Mouse (Mus musculus) midbrain, postnatal 0 days (tissue): ENCODE results near the gene Hipk2. TPM values are rescaled to one million over a fixed set of nuclear protein-coding genes. Genes with fewer than 3 reads are reported as not detected.

ENCODE experiments used
- ATAC-seq: fragments of 200-750 bp; cut with Nextera tagmentation; 2 replicates; pipeline ENCODE4 v1.8.0; 2017; ENCODE audit warnings: moderate number of reproducible peaks, mild to moderate bottlenecking, moderate TSS enrichment, moderate library complexity; ENCODE audit not compliant: low FRiP score
- DNase-seq: peaks from one replicate; pipeline ENCODE4 v3.0.0-alpha.2; 2015; ENCODE audit warnings: low spot score
- H3K27ac ChIP-seq: fragments of 300-500 bp; sonication (generic); 2 replicates; pipeline ENCODE4 v1.5.1; 2014; ENCODE audit warnings: low read depth, mild to moderate bottlenecking, low read length, mixed read lengths
- H3K27me3 ChIP-seq: fragments of 300-500 bp; sonication (generic); 2 replicates; pipeline ENCODE4 v1.6.1; 2014; ENCODE audit warnings: low read length, control low read depth, mixed read lengths; ENCODE audit not compliant: insufficient read depth
- H3K36me3 ChIP-seq: fragments of 300-500 bp; sonication (generic); 2 replicates; pipeline ENCODE4 v1.6.1; 2014; ENCODE audit warnings: low read length, control low read depth, mixed read lengths; ENCODE audit not compliant: insufficient read depth
- H3K4me1 ChIP-seq: fragments of 300-500 bp; sonication (generic); 2 replicates; pipeline ENCODE4 v1.6.1; 2014; ENCODE audit warnings: mild to moderate bottlenecking, control low read depth, antibody characterized with exemption, low read length, mixed read lengths; ENCODE audit not compliant: insufficient read depth
- H3K4me2 ChIP-seq: fragments of 300-500 bp; sonication (generic); 2 replicates; pipeline ENCODE4 v1.6.1; 2014; ENCODE audit warnings: low read depth, mild to moderate bottlenecking, low read length, mixed read lengths; ENCODE audit not compliant: poor library complexity, severe bottlenecking
- H3K4me3 ChIP-seq: fragments of 300-500 bp; sonication (generic); 2 replicates; pipeline ENCODE4 v1.5.1; 2014; ENCODE audit warnings: low read depth, mild to moderate bottlenecking, low read length, moderate library complexity
- H3K9ac ChIP-seq: fragments of 300-500 bp; sonication (generic); replicated peaks from 2 replicates; pipeline ENCODE4 v1.6.1; 2014; ENCODE audit warnings: mild to moderate bottlenecking, low read length, moderate library complexity, mixed read lengths; ENCODE audit not compliant: poor library complexity, severe bottlenecking
- H3K9me3 ChIP-seq: fragments of 300-500 bp; sonication (generic); 2 replicates; pipeline ENCODE4 v1.6.1; 2016; ENCODE audit warnings: low read length, control low read depth
- CTCF ChIP-seq: IDR thresholded peaks from 2 replicates; pipeline ENCODE4 v1.5.1; 2016; ENCODE audit warnings: antibody characterized with exemption, mild to moderate bottlenecking
- WGBS: fragments of 180-500 bp; shearing (Covaris S2); extraction: QIAGEN DNeasy Blood & Tissue Kit; methylation state at CpG from one replicate; pipeline ENCODE4 v1.1.7; 2014; 5-methylcytosine and 5-hydroxymethylcytosine counted together
- polyA plus RNA-seq: library from polyadenylated mRNA; unstranded; fragments of >200 nt; fragmentation: Nextera tagmentation; extraction: Ambion mirVana; gene quantifications from 2 replicates; pipeline ENCODE4 v1.2.1, GENCODE M21; 2015
- total RNA-seq: library from RNA; depleted of rRNA; stranded (reverse); fragments of >200 nt; gene quantifications from 2 replicates; pipeline ENCODE4 v1.2.3, GENCODE M21; 2014

Gene Hipk2
- total and polyA plus RNA-seq, 2 experiments from 2014 or later = 24.3 to 71.0 TPM

GRCm38 (mm10) chr6:38762006-38762405, 114.0 kb downstream of the Hipk2 start:
- 0 out of 2 replicates have a peak, but pooled peaks cover 5% of the 10 kb centered on the region for H3K4me1 ChIP-seq

GRCm38 (mm10) chr6:38760911-38761706, 114.9 kb downstream of the Hipk2 start:
- H3K36me3 ChIP-seq = no peaks in the 10 kb centered on the region
- H3K9ac ChIP-seq = no peak overlapping the region
- H3K4me2 ChIP-seq = no peak overlapping the region
- 78% methylated on average over 6 of the region's 6 CpGs for WGBS
- no peak overlapping the region for H3K27ac ChIP-seq
- TF ChIP-seq CTCF = no peak
- ATAC-seq (no peak), DNase-seq (no peak)
- no peaks in the 10 kb centered on the region for H3K27me3 ChIP-seq
- H3K4me3 ChIP-seq = no peak overlapping the region
- H3K4me1 ChIP-seq = 0 out of 2 replicates have a peak, but pooled peaks cover 5% of the 10 kb centered on the region
- H3K9me3 ChIP-seq = no peaks in the 10 kb centered on the region

More at GRCm38 (mm10) chr6:38762006-38762405, 114.0 kb downstream of the Hipk2 start:
- H3K9me3 ChIP-seq = no peaks in the 10 kb centered on the region
- no peak overlapping the region for H3K4me2 ChIP-seq
- TF ChIP-seq CTCF = no peak
- no peak overlapping the region for H3K27ac ChIP-seq
- 72% methylated on average over 7 of the region's 7 CpGs for WGBS
- ATAC-seq (no peak), DNase-seq (no peak)
- no peaks in the 10 kb centered on the region; the same call in 1 of the 2 replicates for H3K36me3 ChIP-seq
- H3K27me3 ChIP-seq = no peaks in the 10 kb centered on the region
- H3K9ac ChIP-seq = no peak overlapping the region
- H3K4me3 ChIP-seq = no peak overlapping the region

- no peak overlapping the region for H3K4me2 ChIP-seq
- no peak overlapping the region for H3K4me3 ChIP-seq
- no peaks in the 10 kb centered on the region for H3K9me3 ChIP-seq
- 0 out of 2 replicates have a peak, but pooled peaks cover 5% of the 10 kb centered on the region for H3K4me1 ChIP-seq
- no peaks in the 10 kb centered on the region for H3K27me3 ChIP-seq
- peak; percentile 70 for DNase-seq
- no peaks in the 10 kb centered on the region for H3K36me3 ChIP-seq
- H3K9ac ChIP-seq = no peak overlapping the region
- H3K27ac ChIP-seq = no peak overlapping the region; the same call in 1 of the 2 replicates
- ATAC-seq = no peak
- WGBS = 29% methylated on average over 6 of the region's 6 CpGs
- no peak for TF ChIP-seq CTCF
Observed at GRCm38 (mm10) chr6:38759922-38760620, 115.9 kb downstream of the Hipk2 start.

GRCm38 (mm10) chr6:38759186-38759585, 116.8 kb downstream of the Hipk2 start:
- Histone ChIP-seq H3K4me1 (0 out of 2 replicates have a peak, but pooled peaks cover 5% of the 10 kb centered on the region), H3K36me3 (no peaks in the 10 kb centered on the region), H3K27ac (no peak overlapping the region), H3K4me2 (no peak overlapping the region), H3K9ac (no peak overlapping the region), H3K27me3 (no peaks in the 10 kb centered on the region), H3K4me3 (no peak overlapping the region), H3K9me3 (no peaks in the 10 kb centered on the region)
- TF ChIP-seq CTCF = no peak
- ATAC-seq = no peak
- 90% methylated on average over 3 of the region's 3 CpGs for WGBS
- no peak for DNase-seq

- H3K9ac ChIP-seq = no peak overlapping the region
- no peaks in the 10 kb centered on the region for H3K9me3 ChIP-seq
- no peak overlapping the region for H3K4me2 ChIP-seq
- TF ChIP-seq CTCF = no peak
- H3K36me3 ChIP-seq = no peaks in the 10 kb centered on the region
- DNase-seq (no peak), ATAC-seq (no peak)
- H3K4me1 ChIP-seq = 0 out of 2 replicates have a peak, but pooled peaks cover 5% of the 10 kb centered on the region
- no peak overlapping the region for H3K27ac ChIP-seq
- H3K4me3 ChIP-seq = no peak overlapping the region
- WGBS = 93% methylated on average over 2 of the region's 2 CpGs
- no peaks in the 10 kb centered on the region for H3K27me3 ChIP-seq
Observed at GRCm38 (mm10) chr6:38757597-38757996, 118.4 kb downstream of the Hipk2 start.

GRCm38 (mm10) chr6:38756968-38757367, 119.0 kb downstream of the Hipk2 start:
- H3K4me1 ChIP-seq = 0 out of 2 replicates have a peak, but pooled peaks cover 5% of the 10 kb centered on the region
- ATAC-seq (no peak), DNase-seq (no peak)
- TF ChIP-seq CTCF = no peak
- no peaks in the 10 kb centered on the region for H3K9me3 ChIP-seq
- no peak overlapping the region for H3K9ac ChIP-seq
- WGBS = 91% methylated on average over 4 of the region's 4 CpGs
- H3K36me3 ChIP-seq = no peaks in the 10 kb centered on the region
- H3K4me3 ChIP-seq = no peak overlapping the region
- H3K27ac ChIP-seq = no peak overlapping the region
- no peak overlapping the region for H3K4me2 ChIP-seq
- H3K27me3 ChIP-seq = no peaks in the 10 kb centered on the region
